Mouse (Mus musculus) liver, postnatal 0 days (tissue): ENCODE results near the gene Sptssb. TPM values are rescaled to one million over a fixed set of nuclear protein-coding genes. Genes with fewer than 3 reads are reported as not detected.

Source experiments
- ATAC-seq: fragments of 200-750 bp; cut with Nextera tagmentation; 2 replicates; pipeline ENCODE4 v1.8.0; 2017; ENCODE audit warnings: mild to moderate bottlenecking, moderate library complexity
- DNase-seq: peaks from one replicate; pipeline ENCODE4 v3.0.0-alpha.2; 2016
- H3K27ac ChIP-seq: fragments of 300-500 bp; sonication (generic); 2 replicates; pipeline ENCODE4 v1.5.1; 2014; ENCODE audit warnings: antibody characterized with exemption, moderate library complexity, mild to moderate bottlenecking, low read depth
- H3K27me3 ChIP-seq: fragments of 300-500 bp; sonication (generic); 2 replicates; pipeline ENCODE4 v1.6.1; 2014; ENCODE audit warnings: low read length, control low read depth, mixed read lengths; ENCODE audit not compliant: insufficient read depth
- H3K36me3 ChIP-seq: fragments of 300-500 bp; sonication (generic); replicated peaks from 2 replicates; pipeline ENCODE4 v1.6.1; 2014; ENCODE audit warnings: mild to moderate bottlenecking, control low read depth, low read length, moderate library complexity, mixed read lengths; ENCODE audit not compliant: insufficient read depth
- H3K4me1 ChIP-seq: fragments of 300-500 bp; sonication (generic); 2 replicates; pipeline ENCODE4 v1.6.1; 2014; ENCODE audit warnings: antibody characterized with exemption, mild to moderate bottlenecking, control low read depth; ENCODE audit not compliant: insufficient read depth
- H3K4me2 ChIP-seq: fragments of 300-500 bp; sonication (generic); 2 replicates; pipeline ENCODE4 v1.6.1; 2014; ENCODE audit warnings: low read depth, mild to moderate bottlenecking, low read length, moderate library complexity, mixed read lengths
- H3K4me3 ChIP-seq: fragments of 300-500 bp; sonication (generic); 2 replicates; pipeline ENCODE4 v1.5.1; 2014; ENCODE audit warnings: low read depth, low read length
- H3K9ac ChIP-seq: fragments of 300-500 bp; sonication (generic); replicated peaks from 2 replicates; pipeline ENCODE4 v1.6.1; 2014; ENCODE audit warnings: mild to moderate bottlenecking, moderate library complexity
- H3K9me3 ChIP-seq: fragments of 300-500 bp; sonication (generic); 2 replicates; pipeline ENCODE4 v1.6.1; 2016; ENCODE audit warnings: mild to moderate bottlenecking, control low read depth, low read length, mixed read lengths
- CTCF ChIP-seq: sonication (generic); IDR thresholded peaks from 2 replicates; pipeline ENCODE4 v1.5.1; 2016; ENCODE audit warnings: antibody characterized with exemption, low read depth
- EP300 ChIP-seq: IDR thresholded peaks from 2 replicates; pipeline ENCODE4 v1.6.1; 2016; ENCODE audit warnings: antibody characterized with exemption, low read depth, mild to moderate bottlenecking
- WGBS: fragments of 180-500 bp; shearing (Covaris S2); extraction: QIAGEN DNeasy Blood & Tissue Kit; methylation state at CpG from one replicate; pipeline ENCODE4 v1.1.7; 2014; ENCODE audit not compliant: insufficient replicate concordance; 5-methylcytosine and 5-hydroxymethylcytosine counted together
- polyA plus RNA-seq: library from polyadenylated mRNA; unstranded; fragments of >200 nt; fragmentation: Nextera tagmentation; extraction: Ambion mirVana; gene quantifications from 2 replicates; pipeline ENCODE4 v1.2.1, GENCODE M21; 2015

Gene Sptssb
- polyA plus RNA-seq, 1 experiment from 2014 or later, result 0.22 TPM

DNA sequence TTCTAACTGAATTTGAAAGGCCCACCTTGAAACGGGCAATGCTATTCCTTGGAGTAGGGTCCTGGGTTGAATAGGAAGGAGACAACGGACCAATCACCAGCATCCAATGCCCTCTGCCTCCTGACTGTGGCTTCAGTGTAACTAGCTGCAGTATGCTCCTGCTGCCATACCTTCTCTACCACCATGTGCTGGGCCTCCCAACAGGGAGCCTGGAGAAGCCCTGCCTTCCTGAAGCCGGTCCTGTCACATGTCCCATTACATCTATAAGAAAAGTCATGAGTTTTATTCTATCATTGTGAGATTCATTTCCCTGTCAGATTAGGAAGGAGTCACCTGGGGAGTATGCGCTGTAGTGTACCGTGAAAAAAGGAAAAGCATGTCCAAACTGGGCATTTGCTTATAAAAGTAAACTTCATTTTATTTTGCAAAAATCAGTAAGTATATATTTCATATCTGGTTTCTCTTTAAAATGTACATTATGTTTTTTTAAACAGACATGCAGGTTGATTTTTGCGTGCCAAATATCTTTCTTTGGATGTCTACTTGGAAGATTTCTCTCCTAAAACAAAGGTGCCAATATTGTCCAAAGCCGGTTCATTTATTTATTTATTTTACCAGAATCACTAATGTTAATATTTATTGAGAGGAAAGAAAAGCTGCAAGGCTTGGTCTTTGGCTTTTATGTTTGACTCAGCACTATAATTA, 40.4 kb downstream of the Sptssb start:
- no peak overlapping the region for H3K4me2 ChIP-seq
- no peaks in the 10 kb centered on the region for H3K4me1 ChIP-seq
- H3K27ac ChIP-seq, result no peak overlapping the region
- no peak overlapping the region for H3K4me3 ChIP-seq
- no peaks in the 10 kb centered on the region for H3K36me3 ChIP-seq
- DNase-seq, result no peak
- no peak overlapping the region for H3K9ac ChIP-seq
- whole genome bisulfite sequencing, result 85% methylated on average over 7 of the region's 7 CpGs
- no peaks in the 10 kb centered on the region for H3K9me3 ChIP-seq
- no peaks in the 10 kb centered on the region for H3K27me3 ChIP-seq
- TF ChIP-seq EP300 (no peak), CTCF (no peak)
- ATAC-seq, result no peak

- Histone ChIP-seq H3K4me1 (no peaks in the 10 kb centered on the region), H3K27me3 (no peaks in the 10 kb centered on the region), H3K9ac (no peak overlapping the region), H3K36me3 (no peaks in the 10 kb centered on the region), H3K9me3 (no peaks in the 10 kb centered on the region), H3K27ac (no peak overlapping the region), H3K4me3 (no peak overlapping the region), H3K4me2 (no peak overlapping the region)
- ATAC-seq (no peak), DNase-seq (no peak)
- 58% methylated on average over 5 of the region's 5 CpGs for WGBS
- no peak for TF ChIP-seq EP300
- no peak for TF ChIP-seq CTCF
These were observed 41.3 kb downstream of the Sptssb start for GRCm38 (mm10) chr3:69818466-69818865.

DNA sequence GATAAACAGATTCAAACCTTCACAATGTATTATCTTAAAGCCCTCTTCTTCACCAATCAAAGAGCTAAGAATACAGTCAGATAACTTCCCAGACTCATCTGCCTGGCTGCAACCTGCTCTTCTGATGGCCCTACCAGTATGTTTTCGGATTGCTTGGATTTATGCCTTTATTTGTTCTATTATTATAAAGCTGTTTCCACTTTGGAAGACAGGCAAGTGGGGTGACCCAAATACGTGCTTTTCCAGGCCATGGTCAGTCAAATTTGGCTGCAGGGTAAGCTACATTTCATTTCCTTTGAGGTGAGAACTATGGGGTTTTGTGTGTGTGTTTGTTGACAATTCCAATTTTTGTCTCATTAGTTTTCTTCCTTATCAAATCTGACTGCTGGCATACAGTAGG, 43.2 kb downstream of the Sptssb start:
- Histone ChIP-seq H3K27me3 (no peaks in the 10 kb centered on the region), H3K9me3 (no peaks in the 10 kb centered on the region), H3K4me2 (no peak overlapping the region), H3K9ac (no peak overlapping the region), H3K36me3 (no peaks in the 10 kb centered on the region), H3K4me1 (no peaks in the 10 kb centered on the region), H3K27ac (no peak overlapping the region), H3K4me3 (no peak overlapping the region)
- TF ChIP-seq CTCF, result no peak
- TF ChIP-seq EP300, result no peak
- 63% methylated on average over 2 of the region's 2 CpGs for WGBS
- ATAC-seq (no peak), DNase-seq (no peak)

DNA sequence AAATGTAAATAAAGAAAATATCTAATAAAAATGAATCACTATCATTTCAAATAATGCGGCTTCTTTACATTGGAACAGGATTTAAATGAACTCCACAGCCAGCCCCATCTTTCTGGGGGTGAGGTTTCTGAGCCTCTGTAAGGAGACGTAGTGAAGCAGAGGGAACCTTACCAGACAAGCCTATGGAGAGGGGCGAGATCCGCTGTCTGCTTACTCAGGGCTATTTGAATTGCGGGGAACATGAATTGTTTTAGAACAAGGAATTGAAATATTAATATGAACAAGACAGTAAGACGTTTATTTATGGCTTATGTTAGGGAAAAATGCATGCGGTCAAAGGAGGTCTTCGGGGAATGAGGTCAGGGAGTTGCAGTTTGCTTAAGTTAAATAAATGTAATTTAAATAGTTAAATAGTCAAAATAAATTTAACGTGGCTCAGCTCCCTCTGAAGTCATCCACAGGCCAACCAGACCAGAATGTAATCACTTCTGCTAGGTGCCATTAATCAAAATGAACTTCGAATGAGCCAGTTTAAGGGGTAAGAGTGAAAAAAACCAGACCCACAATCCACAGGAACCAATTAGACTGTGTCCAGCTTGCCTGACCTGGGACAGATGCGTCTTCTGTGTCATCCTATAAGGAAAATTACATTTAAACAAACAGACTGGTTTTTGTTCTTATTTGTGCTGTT, 46.6 kb downstream of the Sptssb start:
- Histone ChIP-seq H3K9me3 (no peaks in the 10 kb centered on the region), H3K27me3 (no peaks in the 10 kb centered on the region), H3K4me1 (no peaks in the 10 kb centered on the region), H3K4me3 (no peak overlapping the region), H3K9ac (no peak overlapping the region), H3K4me2 (no peak overlapping the region), H3K27ac (no peak overlapping the region), H3K36me3 (no peaks in the 10 kb centered on the region)
- ATAC-seq (no peak), DNase-seq (no peak)
- 77% methylated on average over 11 of the region's 11 CpGs for WGBS
- TF ChIP-seq EP300 (no peak), CTCF (no peak)

- no peak for ATAC-seq
These were observed 47.3 kb downstream of the Sptssb start for GRCm38 (mm10) chr3:69812442-69812841.

GRCm38 (mm10) chr3:69808479-69808878, 51.3 kb downstream of the Sptssb start:
- WGBS, result 78% methylated on average over 7 of the region's 7 CpGs
- no peak for TF ChIP-seq EP300
- no peak for TF ChIP-seq CTCF
- no peak for ATAC-seq

More at GRCm38 (mm10) chr3:69812442-69812841, 47.3 kb downstream of the Sptssb start:
- H3K9me3 ChIP-seq, result no peaks in the 10 kb centered on the region
- WGBS, result 62% methylated on average over 2 of the region's 2 CpGs
- H3K4me1 ChIP-seq, result no peaks in the 10 kb centered on the region
- TF ChIP-seq CTCF (no peak), EP300 (no peak)
- H3K9ac ChIP-seq, result no peak overlapping the region
- no peak overlapping the region for H3K4me3 ChIP-seq
- H3K4me2 ChIP-seq, result no peak overlapping the region
- no peak overlapping the region for H3K27ac ChIP-seq
- H3K36me3 ChIP-seq, result no peaks in the 10 kb centered on the region
- no peaks in the 10 kb centered on the region for H3K27me3 ChIP-seq
- no peak for DNase-seq

More at GRCm38 (mm10) chr3:69808479-69808878, 51.3 kb downstream of the Sptssb start:
- no peak overlapping the region for H3K4me3 ChIP-seq
- no peaks in the 10 kb centered on the region for H3K36me3 ChIP-seq
- H3K9ac ChIP-seq, result no peak overlapping the region
- H3K4me2 ChIP-seq, result no peak overlapping the region
- no peaks in the 10 kb centered on the region for H3K4me1 ChIP-seq
- H3K27me3 ChIP-seq, result no peaks in the 10 kb centered on the region
- H3K9me3 ChIP-seq, result no peaks in the 10 kb centered on the region
- no peak for DNase-seq
- no peak overlapping the region for H3K27ac ChIP-seq
